Mouse (Mus musculus): ENCODE measurements at regions not wholly inside any gene's neighbourhood (a gene's known extent, or its start where the extent isn't known, plus 50 kb on each side); places are given as distances from the start of the nearest gene placed in this dataset.

DNA sequence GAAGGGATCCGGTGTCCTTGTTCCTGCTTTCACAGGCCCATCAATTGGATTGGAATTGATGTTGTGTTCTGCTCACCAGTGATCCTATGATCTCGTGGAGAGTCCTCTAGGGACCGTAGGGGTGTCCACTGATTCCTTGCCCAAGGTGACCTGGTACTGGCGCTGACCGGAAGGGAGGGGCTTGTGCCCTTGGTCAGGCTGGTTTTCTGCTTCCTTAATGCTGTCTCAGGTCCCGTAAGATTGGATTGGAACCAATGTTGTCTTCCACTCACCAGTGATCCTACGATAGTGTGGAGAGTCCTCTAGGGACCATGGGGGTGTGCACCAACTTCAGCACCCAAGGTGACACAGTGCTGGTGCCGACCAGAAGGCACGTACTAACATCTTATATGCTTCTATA lies 324.9 kb upstream of the Ptchd4 start:
- no peak for DNase-seq

DNA sequence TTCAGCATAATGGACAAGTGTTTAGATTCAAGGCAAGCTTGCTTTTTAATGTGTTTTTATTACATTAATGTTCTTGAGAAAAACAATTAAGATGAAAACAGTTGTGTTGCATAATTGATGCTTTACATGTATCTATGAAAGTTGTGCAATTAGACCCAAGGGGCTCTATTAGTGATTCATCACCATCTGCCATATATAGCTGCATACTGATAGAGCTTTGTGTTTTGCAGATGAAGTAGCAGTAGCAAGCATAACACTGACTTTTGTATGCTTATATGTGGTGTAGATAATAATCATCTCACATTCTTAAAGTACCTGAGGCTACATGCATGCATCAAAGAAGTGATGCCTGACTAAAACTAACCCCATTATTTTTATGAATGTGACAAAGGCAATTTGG lies 307.3 kb upstream of the Ptchd4 start:
- no peak for DNase-seq

DNA sequence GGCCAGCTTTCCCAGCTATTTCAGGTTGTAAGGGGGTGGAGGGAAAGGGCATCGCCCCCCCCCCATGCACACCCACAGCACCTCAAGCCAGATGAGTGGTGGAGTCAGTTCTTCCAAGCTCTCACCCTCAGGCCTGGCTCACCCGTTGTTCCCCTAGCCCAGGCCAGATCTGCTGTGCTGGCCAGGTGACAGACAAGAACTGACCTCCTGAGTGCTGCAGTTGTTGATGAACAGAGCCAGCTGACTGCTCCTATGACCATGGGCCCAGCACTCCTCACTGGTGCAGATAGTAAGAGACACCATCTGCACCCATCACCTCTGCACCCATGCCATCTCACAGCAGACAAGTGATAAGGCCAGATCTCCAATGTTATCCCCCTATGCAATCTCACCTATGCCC lies 291.5 kb upstream of the Ptchd4 start:
- DNase-seq: no peak

GRCm38 (mm10) chr17:42027253-42027652 lies 288.5 kb upstream of the Ptchd4 start:
- no peak for DNase-seq

- no peak for DNase-seq
Measured at GRCm38 (mm10) chr17:42029452-42029851, 286.3 kb upstream of the Ptchd4 start.

- DNase-seq: no peak
Measured at GRCm38 (mm10) chr17:42037089-42037488, 278.7 kb upstream of the Ptchd4 start.

DNA sequence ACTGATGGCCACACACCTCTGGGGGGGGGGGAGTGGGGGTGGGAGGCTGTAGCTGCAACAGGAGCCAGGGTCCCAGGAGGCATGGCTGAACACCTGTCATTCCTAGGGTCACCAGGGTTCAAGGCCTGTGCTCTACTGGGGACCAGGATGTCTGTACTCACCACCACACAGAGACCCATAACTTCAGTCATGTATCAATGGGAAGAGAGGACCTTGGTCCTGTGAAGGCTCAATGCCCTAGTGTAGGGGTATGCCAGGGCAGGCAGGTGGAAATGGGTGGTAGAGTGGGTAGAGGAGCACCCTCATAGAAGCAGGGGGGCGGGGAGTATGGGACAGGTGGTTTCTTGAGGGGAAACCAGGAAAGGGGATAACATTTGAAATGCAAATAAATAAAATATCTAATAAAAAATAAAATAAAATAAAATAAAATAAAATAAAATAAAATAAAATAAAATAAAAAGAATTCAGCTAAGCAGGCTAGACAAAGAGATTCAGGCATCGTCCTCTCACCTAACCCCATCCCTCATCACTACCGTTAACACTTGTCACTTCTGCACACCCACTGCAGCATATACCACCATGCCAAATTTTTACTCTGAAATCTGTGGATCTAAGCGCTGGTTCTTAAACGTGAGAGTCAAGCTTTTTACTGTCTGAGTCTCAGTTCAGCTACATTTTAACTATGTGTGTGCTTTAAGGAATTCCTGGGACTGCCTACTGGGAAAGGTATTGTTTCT lies 265.8 kb upstream of the Ptchd4 start:
- DNase-seq: no peak

DNA sequence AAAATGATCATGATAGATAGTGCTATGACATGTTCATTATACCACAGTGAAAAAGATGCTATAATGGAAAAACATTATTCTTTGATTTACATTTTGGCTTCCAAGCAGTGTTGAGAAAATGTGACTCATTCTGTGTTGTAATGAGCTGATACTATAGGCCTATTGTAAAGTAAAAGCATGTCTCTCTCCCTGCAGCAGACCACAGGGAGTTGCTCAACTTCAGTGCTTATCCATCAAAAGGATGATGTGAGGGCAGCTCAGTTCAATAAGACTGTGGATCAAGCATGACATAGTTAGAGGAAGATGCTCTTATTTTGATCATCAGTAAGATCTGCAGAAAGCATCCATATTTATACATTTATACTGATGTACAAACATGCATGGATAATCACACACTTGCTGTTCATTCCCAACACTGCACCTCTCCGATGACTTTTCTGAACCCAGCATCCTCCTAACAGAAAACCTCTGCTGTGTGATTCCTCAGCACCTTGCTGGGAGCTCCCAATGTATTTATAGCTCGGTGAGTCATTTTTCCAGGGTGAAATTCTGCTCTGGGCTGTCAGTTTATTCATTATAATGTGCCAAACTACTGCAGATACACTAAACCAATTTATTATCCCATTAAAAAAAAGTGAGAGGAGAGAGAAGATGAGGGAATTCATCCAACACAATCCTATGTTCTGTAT lies 224.8 kb upstream of the Ptchd4 start:
- DNase-seq: no peak

- no peak for DNase-seq
Measured at GRCm38 (mm10) chr17:42113684-42114083, 202.1 kb upstream of the Ptchd4 start.

- peak; percentile 84 for DNase-seq
Measured at GRCm38 (mm10) chr17:42120759-42121158, 195.0 kb upstream of the Ptchd4 start.

GRCm38 (mm10) chr17:42126488-42127237 lies 189.1 kb upstream of the Ptchd4 start:
- peak; percentile 26 to 33 for DNase-seq

DNA sequence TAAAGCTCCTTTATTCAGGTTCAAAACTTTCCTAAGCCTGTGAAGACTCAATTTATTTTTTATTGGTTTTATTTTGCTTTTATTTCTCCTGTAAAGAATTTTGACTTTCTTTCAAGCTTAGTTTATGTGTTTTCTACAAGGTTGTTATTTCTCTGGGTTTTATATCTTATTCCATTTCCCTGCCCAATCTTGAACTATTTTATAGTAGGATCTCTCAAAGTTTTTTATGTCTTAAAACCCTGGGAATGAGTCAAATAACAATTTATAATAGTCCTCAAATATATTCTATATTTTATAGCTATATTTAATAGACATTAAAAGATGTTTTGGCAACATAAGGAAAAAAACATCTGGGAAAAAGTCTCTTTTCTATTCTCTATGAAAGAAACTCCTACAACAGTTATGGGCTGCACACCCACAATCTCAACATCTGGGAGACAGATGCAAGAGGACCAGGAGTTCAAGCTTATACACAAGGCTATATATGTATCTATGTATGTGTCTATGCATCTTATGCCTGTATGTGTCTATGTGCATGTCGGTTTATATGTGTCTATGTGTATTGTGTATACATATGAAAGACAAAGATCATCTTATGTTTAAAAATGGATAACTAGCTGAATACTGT lies 146.2 kb upstream of the Ptchd4 start:
- DNase-seq: no peak

GRCm38 (mm10) chr17:42188531-42188930 lies 127.2 kb upstream of the Ptchd4 start:
- DNase-seq: no peak

GRCm38 (mm10) chr17:42190206-42190902 lies 125.4 kb upstream of the Ptchd4 start:
- no peak for DNase-seq

Data from kidney, adult 8-10 months (tissue).